Mouse (Mus musculus): Measurements from ENCODE around the gene Josd1.

Josd1 gene

GRCm38 (mm10) chr15:79657837-79658530 is 29.7 kb downstream of the Josd1 start:
- peak; percentile 61 to 86 for DNase-seq

- no peak for DNase-seq
Observed at GRCm38 (mm10) chr15:79656451-79656850, 31.3 kb downstream of the Josd1 start.

GRCm38 (mm10) chr15:79651481-79651880 is 36.2 kb downstream of the Josd1 start:
- DNase-seq = no peak

- peak; percentile 30 to 53 for DNase-seq
Observed at GRCm38 (mm10) chr15:79650569-79650968, 37.1 kb downstream of the Josd1 start.

- no peak for DNase-seq
Observed at GRCm38 (mm10) chr15:79648130-79648529, 39.6 kb downstream of the Josd1 start.

- no peak for DNase-seq
Observed at GRCm38 (mm10) chr15:79645483-79645882, 42.2 kb downstream of the Josd1 start.

GRCm38 (mm10) chr15:79641135-79641817 is 46.4 kb downstream of the Josd1 start:
- no peak for DNase-seq

- no peak for DNase-seq
Observed at GRCm38 (mm10) chr15:79630471-79630870, 57.2 kb downstream of the Josd1 start.
